Mouse (Mus musculus): ENCODE measurements around the gene Sh2d7.
A peak's percentile ranks its signal among the peaks of the same experiment; 100 is the strongest.

Gene Sh2d7

GRCm38 (mm10) chr9:54538684-54539083 lies at the start of gene Sh2d7:
Gene Sh2d7 (plus strand): TSS chr9:54538984.
- DNase-seq (ENCODE audit: low spot score in 2 of 2), result no peak

- DNase-seq (ENCODE audit: low spot score in 2 of 2), result no peak
Observed at GRCm38 (mm10) chr9:54489599-54489998, 49.2 kb upstream of the Sh2d7 start.

GRCm38 (mm10) chr9:54490431-54490830 lies 48.4 kb upstream of the Sh2d7 start:
- no peak for DNase-seq (ENCODE audit: low spot score in 2 of 2)

GRCm38 (mm10) chr9:54499291-54499690 lies 39.5 kb upstream of the Sh2d7 start:
- DNase-seq (ENCODE audit: low spot score in 2 of 2), result no peak

GRCm38 (mm10) chr9:54499791-54500190 lies 39.0 kb upstream of the Sh2d7 start:
- DNase-seq (ENCODE audit: low spot score in 2 of 2), result no peak

GRCm38 (mm10) chr9:54500832-54501452 lies 37.8 kb upstream of the Sh2d7 start:
- DNase-seq (ENCODE audit: low spot score in 2 of 2), result peak in 1 of 2 experiments; percentile 27

GRCm38 (mm10) chr9:54501453-54502110 lies 37.2 kb upstream of the Sh2d7 start, which contains the start of gene Dmxl2:
Gene Dmxl2 (minus strand): TSS chr9:54501626.
- DNase-seq (ENCODE audit: low spot score in 2 of 2), result peak; percentile 71 to 83

GRCm38 (mm10) chr9:54502111-54502495 lies 36.7 kb upstream of the Sh2d7 start:
- DNase-seq (ENCODE audit: low spot score in 2 of 2), result no peak

GRCm38 (mm10) chr9:54502873-54503272 lies 35.9 kb upstream of the Sh2d7 start:
- no peak for DNase-seq (ENCODE audit: low spot score in 2 of 2)

GRCm38 (mm10) chr9:54515991-54516390 lies 22.8 kb upstream of the Sh2d7 start:
- DNase-seq (ENCODE audit: low spot score in 2 of 2), result no peak

- DNase-seq (ENCODE audit: low spot score in 2 of 2), result no peak
Observed at GRCm38 (mm10) chr9:54518921-54519320, 19.9 kb upstream of the Sh2d7 start.

- no peak for DNase-seq (ENCODE audit: low spot score in 2 of 2)
Observed at GRCm38 (mm10) chr9:54520286-54520685, 18.5 kb upstream of the Sh2d7 start.

GRCm38 (mm10) chr9:54527694-54528093 lies 11.1 kb upstream of the Sh2d7 start:
- DNase-seq (ENCODE audit: low spot score in 2 of 2), result no peak

- no peak for DNase-seq (ENCODE audit: low spot score in 2 of 2)
Observed at GRCm38 (mm10) chr9:54529950-54530349, 8.8 kb upstream of the Sh2d7 start.

GRCm38 (mm10) chr9:54530836-54531235 lies 7.9 kb upstream of the Sh2d7 start:
- no peak for DNase-seq (ENCODE audit: low spot score in 2 of 2)

GRCm38 (mm10) chr9:54531421-54531820 lies 7.4 kb upstream of the Sh2d7 start:
- no peak for DNase-seq (ENCODE audit: low spot score in 2 of 2)

GRCm38 (mm10) chr9:54532926-54533325 lies 5.9 kb upstream of the Sh2d7 start:
- no peak for DNase-seq (ENCODE audit: low spot score in 2 of 2)

GRCm38 (mm10) chr9:54533975-54534374 lies 4.8 kb upstream of the Sh2d7 start:
- no peak for DNase-seq (ENCODE audit: low spot score in 2 of 2)

- DNase-seq (ENCODE audit: low spot score in 2 of 2), result no peak
Observed at GRCm38 (mm10) chr9:54536236-54536635, 2.5 kb upstream of the Sh2d7 start.

GRCm38 (mm10) chr9:54537030-54537429 lies 1.8 kb upstream of the Sh2d7 start:
- DNase-seq (ENCODE audit: low spot score in 2 of 2), result no peak

GRCm38 (mm10) chr9:54537480-54537879 lies 1.3 kb upstream of the Sh2d7 start:
- no peak for DNase-seq (ENCODE audit: low spot score in 2 of 2)

GRCm38 (mm10) chr9:54538244-54538643 lies 540 bp upstream of the Sh2d7 start:
- no peak for DNase-seq (ENCODE audit: low spot score in 2 of 2)

GRCm38 (mm10) chr9:54540801-54541200 lies 2.0 kb downstream of the Sh2d7 start:
- no peak for DNase-seq (ENCODE audit: low spot score in 2 of 2)

All from urinary bladder, postnatal 36 days (tissue).